Mouse (Mus musculus): ENCODE results near the gene Col12a1.

GRCm38 (mm10) chr9:79637879-79638278, 80.8 kb downstream of the Col12a1 start:
- TF ChIP-seq ZNF384 (IDR thresholded peaks at IDR 0.05; ENCODE audit: low read depth, low read length) = no peak
- no peak for TF ChIP-seq CTCF (conservative IDR thresholded peaks at IDR 0.05 in 1 of 2, IDR thresholded peaks at IDR 0.05 in 1 of 2; ENCODE audit: low read depth in 2 of 2, low read length in 2 of 2)
- no peak for TF ChIP-seq POLR2A (IDR thresholded peaks at IDR 0.05; ENCODE audit: low read depth, low read length)

Data from CH12.LX (cell line).